Mouse (Mus musculus): Measurements from ENCODE around the gene Asap2.

The Asap2 gene

DNA sequence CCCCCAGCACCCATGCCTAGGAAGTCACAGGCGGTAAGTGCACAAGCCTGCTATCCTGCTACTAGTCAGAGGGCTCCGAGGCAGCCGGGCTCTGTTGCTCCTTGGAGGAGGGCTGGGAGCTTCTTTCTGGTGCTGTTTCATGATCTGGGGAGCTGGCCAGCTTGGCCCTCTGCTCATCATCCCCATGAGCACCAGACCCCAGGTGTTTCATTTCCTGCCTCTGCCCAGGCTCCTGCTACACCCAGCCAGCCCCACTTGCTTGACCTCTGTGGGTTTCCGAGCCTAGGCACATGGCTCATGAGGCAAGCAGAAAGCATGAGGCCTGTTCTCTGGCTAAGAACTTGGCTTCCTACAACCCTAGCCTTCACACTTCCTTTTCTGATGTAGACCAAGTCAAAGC lies 275.2 kb downstream of the Asap2 start:
- DNase-seq (ENCODE audit: low read depth): no peak

DNA sequence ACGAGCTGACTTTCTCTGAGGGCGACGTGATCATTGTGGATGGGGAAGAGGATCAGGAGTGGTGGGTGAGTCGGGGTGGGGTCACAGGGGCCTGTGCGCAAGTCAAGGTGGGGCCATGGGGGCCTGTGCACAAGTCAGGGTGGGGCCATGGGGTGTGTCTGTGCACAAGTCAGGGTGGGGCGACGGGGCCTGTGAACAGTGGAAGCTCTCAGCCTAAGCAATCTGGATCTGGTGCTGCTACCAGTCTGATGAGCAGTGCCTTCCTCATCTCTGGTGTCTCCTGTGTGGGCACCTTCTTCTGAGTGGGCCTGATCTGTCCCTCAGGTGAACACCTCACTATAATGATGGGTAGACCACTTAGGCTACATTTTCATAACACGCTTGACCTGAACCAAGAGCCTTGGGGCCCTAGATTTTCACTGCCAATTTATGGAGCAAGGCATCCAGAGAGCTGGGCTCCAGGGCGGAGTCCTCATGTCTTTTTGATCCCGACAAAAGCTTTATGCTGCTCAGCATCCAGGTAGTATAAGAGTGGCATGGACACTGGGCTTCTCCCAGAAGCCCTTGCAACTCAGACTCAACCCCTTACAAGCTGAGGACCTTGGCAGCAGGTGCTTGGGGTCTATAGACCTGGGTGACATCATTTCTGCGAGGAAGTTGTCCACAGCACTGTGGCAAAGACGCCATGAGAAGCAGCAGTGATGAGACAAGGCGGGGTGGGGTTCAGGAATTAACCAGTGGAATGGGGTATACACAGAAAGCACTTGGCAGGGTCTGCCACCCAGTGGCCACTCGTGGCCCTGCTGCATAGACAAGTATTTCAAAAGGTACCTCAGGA lies 275.9 kb downstream of the Asap2 start:
- no peak for DNase-seq (ENCODE audit: low read depth)

DNA sequence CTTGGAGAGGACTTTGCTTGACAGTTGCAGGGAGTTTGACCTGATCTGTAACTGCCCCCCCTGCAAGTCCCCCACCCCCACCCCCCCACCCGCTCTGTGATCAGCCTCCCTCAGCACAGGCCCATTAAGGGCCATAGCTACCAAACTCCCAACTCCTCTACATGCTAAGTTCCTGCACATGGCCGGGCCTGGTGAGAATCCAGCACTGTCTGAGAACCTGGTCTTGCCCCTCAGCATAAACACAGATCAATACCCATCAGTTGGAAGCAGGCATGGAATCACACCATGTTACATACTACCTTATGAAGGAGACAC lies 276.5 kb downstream of the Asap2 start:
- no peak for DNase-seq (ENCODE audit: low read depth)

DNA sequence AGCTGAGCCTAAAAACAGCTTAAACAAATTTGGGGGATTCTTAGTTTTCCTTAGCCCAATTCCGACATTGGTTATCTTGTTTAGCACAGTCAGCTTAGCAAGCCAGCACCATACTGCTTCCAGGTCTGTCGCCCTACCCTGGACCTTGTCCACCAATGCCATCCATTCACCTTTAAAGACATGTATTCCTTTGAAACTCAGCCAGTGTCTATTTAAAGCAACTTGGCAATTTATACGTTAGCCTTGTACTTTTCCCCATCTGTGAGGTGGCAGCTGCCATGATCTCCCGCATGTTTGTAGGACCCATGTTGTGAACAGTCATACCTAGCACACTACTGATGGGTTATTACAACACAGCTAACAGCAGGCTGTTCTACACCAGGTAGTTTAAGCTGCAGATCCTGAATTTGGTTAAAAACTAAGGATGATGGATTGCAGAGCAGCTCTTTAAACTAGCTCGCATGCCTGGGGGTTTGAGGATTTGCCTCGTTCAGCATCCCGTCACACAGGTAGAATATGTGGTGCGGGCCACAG lies 277.9 kb downstream of the Asap2 start:
- no peak for DNase-seq (ENCODE audit: low read depth)

DNA sequence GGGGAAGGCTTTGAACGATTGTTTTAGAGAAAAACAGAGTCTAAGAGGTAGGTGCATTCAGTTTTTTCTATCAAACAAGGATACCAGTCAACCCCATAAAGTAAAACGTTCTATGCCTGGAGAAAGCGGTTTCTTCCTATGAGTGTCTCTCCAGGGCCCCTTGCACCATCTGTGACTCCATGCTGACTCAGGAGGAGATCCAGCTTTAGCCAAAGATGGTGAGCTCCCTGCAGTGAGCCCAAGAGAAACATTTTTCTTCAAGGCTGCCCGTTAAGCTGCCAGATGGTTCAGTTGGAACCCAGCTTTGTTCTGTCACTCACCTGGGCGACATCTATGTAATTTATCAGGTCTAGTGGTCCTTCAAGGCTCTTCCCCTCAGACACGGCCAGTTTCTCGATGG lies 284.2 kb downstream of the Asap2 start:
- DNase-seq (ENCODE audit: low read depth): no peak

DNA sequence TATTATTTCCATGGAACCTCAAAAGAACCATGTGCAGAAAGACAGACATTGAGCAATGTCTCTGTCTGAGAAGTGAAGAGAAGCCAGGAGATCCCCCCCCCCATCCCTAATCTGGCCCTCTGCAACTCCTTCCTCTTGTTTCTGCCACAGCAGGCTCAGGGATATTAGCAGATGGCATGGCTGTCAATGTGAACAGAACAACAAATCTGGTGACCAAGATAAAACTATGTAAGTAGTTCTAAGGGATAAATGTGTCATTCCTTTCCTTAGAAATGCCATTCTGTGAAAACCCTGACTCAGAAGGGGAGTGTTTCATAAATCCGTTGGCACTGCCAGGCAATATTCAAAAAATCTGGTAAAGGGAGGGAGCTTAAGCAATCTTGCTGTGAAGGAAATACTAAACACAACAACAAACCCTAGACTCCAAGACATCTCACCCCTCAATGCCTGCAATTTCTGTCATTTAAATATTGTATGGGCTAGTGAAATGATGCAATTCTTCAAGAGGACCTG lies 287.1 kb downstream of the Asap2 start:
- DNase-seq (ENCODE audit: low read depth): no peak

DNA sequence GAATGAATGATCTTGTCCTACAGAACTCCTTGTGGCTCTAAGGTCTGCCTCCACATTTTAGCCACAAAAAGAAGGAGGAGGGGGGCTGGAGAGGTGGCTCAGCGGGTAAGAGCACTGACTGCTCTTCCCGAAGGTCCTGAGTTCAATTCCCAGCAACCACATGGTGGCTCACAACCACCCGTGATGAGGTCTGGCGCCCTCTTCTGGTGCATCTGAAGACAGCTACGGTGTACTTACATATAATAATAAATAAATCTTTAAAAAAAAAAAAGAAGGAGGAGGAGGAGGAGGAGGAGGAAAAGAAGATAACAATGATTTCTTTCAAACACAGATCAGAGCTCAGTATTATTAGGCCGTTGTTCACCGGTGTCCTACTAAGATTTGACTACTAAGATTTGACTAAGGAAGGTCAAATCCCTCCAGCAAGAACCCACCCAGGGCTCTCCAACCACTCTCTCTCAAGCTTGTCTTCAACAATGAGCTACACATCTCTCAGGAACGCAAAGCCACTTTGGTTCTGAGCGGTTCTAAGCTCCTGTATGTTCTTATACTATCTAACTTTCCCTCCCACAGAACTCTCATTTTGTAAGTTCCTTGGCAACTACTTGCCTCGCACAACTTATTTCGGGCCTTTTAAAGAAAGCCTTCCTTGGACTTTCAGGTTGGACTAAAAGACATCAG lies 294.6 kb downstream of the Asap2 start, which contains the start of gene Cpsf3:
Gene Cpsf3 (plus strand): TSS at position 631 of the 681 bp plus-strand sequence.
- no peak for DNase-seq (ENCODE audit: low read depth)

DNA sequence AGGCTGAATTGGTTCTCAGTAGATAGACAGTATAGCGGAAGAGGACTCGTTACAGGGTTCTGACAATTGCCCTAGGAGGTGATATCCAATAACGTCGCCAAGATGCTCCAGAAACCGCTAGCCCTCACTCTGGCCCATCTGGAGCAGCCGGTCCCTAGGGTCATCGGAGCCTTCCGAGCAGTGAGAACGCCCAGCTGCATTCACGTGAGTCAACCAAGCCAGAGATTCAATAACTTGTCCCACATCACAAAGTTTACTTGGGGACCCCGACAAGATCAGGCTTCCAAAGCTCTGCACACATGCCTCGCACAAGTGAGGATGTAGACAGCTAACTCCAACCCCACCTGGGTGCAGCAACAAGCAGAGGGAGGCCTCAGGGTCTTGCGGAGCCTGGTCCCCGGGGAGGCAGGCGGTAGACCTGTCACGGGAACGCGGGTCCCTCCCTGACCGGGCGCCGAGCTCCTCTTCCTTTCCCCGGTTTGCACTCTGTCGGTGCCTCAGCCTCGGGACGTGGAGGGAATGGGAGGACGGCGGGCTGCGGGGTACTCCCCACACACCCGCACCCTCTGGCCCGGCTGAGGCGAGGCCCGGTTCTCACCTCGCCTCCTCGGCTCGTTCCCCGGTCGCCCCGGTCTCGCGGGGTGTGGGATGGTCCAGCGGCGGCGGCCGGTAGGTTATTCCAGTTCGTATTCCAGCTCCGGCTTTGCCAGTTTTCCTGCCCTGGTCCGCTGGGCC lies 295.4 kb downstream of the Asap2 start:
- DNase-seq (ENCODE audit: low read depth): peak; percentile 89

DNA sequence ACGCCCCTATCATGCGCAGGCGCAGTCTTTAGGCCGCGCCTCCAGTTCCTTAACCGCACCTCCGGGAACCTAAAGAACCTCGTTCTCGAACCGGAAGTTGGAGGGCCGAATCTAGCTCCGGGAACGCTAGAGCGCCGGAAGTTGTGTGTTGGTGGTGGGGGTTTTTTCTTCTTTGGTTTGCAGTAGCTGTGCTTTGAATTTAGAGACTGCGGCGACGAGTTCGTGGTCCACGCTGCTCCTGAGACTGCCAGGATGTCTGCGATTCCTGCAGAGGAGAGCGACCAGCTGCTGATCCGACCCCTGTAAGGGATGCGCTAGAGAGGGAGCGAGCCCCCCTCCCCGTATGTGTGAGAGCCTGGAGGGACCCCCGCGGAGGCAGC lies 296.0 kb downstream of the Asap2 start, which contains the start of gene Itgb1bp1:
Gene Itgb1bp1 (minus strand): TSS at position 42 of the 380 bp plus-strand sequence.
- no peak for DNase-seq (ENCODE audit: low read depth)

DNA sequence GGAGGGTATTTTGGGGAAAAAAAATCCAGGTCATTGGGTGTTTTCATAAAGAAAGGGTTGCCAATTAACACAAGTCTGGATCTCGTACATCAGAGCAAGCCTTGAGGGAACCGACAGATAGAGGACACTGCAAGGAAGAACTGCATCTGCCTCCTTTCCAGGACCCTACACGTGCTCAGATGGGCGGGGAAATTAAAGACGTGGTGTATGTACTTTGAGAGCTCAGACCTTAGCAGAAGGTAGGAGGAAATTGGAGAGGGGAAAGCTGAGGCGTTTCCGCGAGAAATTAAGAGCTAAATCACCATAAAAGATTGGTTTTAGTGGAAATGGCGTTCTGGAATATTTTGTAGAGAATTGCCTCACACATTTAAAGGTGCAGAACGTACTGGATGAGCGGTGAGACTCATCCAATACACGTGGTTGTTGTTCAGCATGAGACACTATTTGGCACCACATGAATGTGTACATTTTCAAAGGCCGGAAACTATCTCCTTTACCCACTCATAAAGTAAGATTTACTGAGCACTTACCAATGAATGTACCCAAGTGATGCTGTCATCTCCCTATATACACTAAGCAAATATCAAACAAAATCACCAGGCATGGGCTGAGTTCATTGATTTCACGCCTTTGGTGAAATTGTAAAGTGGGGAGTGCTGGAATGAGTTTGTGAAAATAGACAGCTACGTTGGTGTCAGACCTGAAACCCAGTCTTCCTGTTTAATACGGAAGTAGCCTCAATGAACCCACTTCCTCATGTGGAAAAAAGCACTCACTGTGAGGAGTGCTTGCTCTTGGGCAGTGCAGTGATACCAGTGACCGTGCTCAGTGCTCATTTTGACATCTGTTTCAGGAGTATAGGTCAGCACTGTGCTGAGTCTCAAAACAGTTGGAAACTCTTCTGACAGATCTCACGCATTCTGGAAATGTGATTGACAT lies 296.7 kb downstream of the Asap2 start:
- DNase-seq (ENCODE audit: low read depth): no peak

DNA sequence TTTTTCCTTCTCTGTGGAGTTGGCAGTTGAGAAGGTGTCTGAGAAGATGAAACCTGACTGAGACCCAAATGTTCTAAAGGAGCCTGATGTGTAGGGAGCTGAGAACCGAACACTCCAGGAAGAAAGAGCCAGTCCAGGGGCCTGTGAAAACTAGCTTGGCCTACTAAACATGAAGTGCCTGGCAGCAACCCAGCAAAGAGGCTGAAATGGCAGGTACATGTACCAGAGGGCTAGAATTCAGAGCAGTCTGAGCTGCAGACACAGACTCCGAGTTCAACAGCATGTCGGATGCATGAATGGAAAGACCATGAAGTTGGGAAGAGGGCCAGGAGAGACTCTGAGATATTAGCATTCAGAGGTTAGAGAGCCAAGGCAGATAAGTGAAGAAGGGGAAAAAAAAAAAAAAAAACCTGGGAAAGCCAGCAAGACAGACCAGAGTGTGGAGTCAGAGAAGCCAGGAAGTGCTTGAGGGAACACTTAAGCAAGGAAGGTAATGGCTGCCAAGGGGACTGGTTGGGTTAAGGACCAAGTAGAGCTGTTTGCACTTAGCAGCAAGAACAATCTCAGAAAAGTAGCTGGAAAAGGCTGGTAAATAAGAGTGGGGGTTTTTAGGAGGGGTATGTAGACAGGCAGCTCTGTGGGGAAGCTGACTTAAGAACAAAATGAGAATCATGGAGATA lies 298.6 kb downstream of the Asap2 start:
- DNase-seq (ENCODE audit: low read depth): no peak

DNA sequence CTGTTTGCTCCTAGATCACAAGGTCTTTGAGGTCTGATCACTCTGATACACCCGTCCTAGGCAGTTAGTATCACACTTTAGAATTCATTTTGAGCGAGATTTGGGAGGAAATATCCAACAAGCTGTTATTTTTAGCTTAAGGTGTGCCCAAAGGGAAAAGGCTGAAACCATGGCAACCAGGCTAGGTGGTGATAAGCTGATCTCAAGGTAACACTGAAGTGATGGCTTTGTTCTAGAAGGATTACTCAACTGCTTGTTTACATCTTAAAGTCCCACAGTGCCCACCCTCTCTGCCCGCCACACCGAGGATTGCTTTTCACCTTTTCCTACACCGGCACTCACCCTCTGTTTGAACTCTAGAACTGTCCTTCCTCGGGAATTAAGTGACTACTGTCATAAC lies 299.4 kb downstream of the Asap2 start:
- DNase-seq (ENCODE audit: low read depth): no peak

DNA sequence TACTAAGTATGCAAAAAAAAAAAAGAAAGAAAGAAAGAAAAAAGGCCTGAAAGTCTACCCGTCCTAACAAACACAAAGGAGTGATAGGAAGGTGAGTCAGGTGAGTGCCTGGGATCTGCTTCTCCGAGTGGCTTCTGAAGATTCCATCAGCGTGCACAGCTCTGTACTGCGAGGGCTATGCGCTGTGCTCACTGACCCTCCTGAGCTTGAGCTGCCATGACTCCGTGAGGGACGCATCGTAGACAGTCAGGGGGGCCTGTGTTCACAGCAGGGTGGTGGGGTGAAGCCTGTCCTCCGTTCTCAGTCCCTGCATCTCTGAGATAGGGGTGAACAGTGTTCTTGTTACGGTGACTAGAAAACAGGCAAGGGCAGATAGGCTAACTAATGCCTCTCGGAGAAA lies 308.6 kb downstream of the Asap2 start:
- no peak for DNase-seq (ENCODE audit: low read depth)

DNA sequence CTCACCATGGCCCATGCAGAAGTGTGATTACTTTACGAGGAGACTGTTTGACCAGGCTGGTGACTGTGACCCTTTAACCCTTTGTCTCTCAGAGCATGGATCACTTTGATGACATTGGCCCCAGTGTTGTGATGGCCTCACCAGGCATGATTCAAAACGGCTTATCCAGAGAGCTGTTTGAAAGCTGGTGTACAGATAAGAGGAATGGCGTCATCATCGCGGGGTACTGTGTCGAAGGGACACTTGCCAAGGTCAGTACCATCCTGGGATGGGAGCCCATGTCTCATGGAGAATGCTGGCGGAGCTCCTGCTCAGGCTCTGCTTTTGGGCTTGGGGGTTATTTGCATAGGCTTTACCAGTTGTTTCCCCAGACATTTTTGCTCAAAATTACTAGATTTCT lies 311.1 kb downstream of the Asap2 start:
- DNase-seq (ENCODE audit: low read depth): no peak

DNA sequence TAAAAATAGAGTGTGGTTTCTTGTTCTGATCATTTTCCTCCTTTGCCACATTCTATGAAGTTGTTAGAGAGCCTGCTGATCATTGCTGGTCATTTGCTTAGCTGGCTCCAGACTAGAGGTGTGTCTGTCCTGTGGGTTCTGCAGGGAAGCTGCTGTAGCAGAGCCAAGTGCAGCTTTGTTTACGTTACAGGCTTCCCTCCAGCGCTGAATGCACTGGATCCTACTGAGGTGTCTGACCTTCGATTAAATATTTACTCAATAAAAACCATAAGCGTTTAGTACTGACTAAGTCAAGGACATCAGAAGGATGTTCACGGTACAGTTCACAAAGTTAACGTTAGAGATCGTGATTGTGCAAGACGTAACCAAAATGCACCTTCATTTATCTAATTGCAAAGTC lies 311.7 kb downstream of the Asap2 start:
- DNase-seq (ENCODE audit: low read depth): no peak

DNA sequence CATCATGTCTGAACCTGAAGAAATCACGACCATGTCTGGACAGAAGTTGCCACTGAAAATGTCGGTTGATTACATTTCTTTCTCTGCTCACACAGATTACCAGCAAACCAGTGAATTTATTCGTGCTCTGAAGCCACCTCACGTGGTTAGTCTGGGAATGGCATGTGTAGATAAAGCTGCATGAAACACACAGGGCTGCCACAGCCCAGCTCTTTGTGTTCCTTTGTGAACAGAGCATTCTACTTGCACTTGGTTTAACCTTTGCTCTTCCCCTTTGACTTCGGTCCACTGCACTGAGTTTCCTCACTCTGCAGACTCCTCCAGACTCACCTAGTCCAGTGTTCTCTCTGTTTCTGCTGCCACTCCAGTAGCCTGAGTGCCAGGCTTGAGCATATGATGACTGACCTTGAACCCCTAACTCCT lies 312.1 kb downstream of the Asap2 start:
- no peak for DNase-seq (ENCODE audit: low read depth)

DNA sequence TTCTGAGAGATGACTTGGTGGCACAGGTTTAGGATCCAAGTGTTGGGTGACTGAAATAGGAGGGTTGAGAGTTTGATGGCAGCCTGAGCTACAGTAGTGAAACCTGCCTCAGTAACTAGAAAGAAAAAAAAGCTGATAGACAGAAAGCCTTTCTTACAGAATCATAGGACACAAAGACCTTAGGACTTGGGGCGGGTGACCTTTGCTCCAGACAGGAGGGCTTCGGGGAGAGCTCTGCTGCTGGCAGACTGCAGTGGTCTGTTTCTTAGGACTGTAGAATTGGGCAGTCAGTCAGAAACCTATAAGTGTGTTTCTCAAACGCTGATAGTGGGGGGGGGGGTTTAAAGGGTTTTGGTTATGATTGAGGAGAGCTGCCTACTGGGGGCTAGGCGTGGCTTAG lies 315.5 kb downstream of the Asap2 start:
- no peak for DNase-seq (ENCODE audit: low read depth)

DNA sequence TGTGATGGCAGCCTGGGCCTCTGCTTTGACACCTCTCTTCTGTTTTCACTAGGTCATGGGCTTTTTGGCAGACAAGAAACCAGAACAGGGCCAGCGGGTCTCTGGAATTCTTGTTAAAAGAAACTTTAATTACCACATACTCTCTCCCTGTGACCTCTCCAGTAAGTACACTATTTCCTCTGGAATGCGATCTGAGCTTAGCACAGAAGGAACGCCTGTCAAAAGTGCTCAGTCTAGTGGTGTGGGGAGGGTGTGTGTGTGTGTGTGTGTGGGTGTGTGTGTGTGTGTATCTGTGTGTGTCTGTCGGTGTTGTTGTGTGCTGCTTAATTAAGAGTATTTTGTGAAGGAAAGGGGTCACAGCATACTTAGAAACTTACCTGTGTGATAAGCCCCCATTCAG lies 316.5 kb downstream of the Asap2 start:
- DNase-seq (ENCODE audit: low read depth): no peak

DNA sequence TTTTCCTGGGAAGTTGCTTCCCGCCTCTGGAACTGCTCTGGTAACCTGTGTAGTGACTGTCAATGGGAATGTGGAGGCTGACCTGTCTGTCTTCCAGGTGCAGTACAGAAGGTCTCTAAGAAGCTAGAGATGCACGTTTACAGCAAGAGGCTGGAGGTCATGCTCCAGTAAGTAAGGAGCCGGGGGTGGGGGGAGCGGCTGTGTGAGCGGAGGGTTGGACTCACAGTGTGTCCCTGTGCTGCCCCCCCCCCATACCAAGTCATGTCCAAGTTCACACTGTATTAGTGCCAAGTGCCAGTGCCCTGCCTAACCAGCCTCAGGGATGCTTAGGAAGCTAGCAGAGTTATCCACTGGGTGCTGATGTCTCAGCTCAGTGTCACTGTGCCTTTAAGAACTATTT lies 321.9 kb downstream of the Asap2 start:
- DNase-seq (ENCODE audit: low read depth): no peak

DNA sequence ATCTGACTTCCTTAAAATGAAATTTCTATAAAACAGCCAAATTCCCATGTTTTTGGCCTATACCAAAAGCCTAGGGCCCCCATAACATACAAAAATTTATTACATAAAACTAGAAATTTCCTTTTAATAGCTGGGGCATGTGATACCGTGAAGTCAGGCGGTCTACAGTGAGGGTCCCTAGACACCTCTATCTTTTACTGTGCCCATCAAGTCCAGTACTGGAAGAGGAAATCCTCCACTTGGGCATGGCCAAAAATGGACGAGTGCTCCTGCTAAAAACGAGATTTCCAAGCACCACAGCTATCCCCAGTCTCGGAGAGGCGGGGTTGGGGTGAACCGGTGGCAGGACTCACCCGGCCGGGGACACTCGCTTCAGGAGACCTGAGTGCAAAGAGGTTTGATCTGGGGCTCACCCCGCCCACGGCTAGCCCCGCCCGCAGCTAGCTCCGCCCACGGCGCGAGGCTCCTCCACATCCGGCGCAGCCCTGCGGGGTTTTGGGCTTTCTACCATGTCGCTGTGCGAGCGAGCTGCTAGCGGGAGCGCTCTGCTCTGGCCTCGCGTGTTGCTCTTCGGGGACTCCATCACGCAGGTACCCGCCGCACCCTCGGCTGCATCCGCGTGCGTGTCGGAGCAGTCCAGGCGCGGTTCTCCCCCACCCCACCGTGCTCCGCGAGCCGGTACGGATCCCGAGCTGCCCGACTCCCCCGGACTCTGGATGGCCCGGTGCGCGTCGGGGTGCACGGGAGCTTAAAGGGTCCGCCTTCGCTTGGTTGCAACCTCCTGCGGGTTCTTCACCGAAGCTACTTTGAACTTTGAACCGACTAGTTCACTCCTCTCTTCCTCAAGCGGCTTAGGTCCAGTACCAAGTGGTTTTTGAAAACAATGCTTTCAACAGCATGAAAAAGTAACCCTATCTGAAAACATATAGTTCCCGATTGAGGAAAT lies 325.9 kb downstream of the Asap2 start, which contains the start of gene Iah1:
Gene Iah1 (plus strand): TSS at position 467 of the 946 bp plus-strand sequence.
- peak; percentile 55 for DNase-seq (ENCODE audit: low read depth)
